Mouse (Mus musculus) liver, embryonic 11.5 days (tissue): Measurements from ENCODE around the gene Lrrc4c. TPM values are rescaled to one million over a fixed set of nuclear protein-coding genes. Genes with fewer than 3 reads are reported as not detected.

Experiments
- ATAC-seq: fragments of 200-750 bp; cut with Nextera tagmentation; replicated peaks from 2 replicates; pipeline ENCODE4 v1.8.0; 2017; ENCODE audit warnings: moderate number of reproducible peaks, mild to moderate bottlenecking, moderate TSS enrichment, moderate library complexity; ENCODE audit not compliant: low FRiP score
- DNase-seq: peaks from one replicate; pipeline ENCODE4 v3.0.0-alpha.2; 2017; ENCODE audit warnings: low spot score
- H3K27ac ChIP-seq: fragments of 300-500 bp; sonication (generic); 2 replicates; pipeline ENCODE4 v1.5.1; 2014; ENCODE audit warnings: mild to moderate bottlenecking, low read depth, low read length, control low read depth
- H3K27me3 ChIP-seq: fragments of 300-500 bp; sonication (generic); replicated peaks from 2 replicates; pipeline ENCODE4 v1.6.1; 2014; ENCODE audit warnings: low read length, mixed read lengths; ENCODE audit not compliant: control insufficient read depth, insufficient read depth
- H3K36me3 ChIP-seq: fragments of 300-500 bp; sonication (generic); 2 replicates; pipeline ENCODE4 v1.6.1; 2014; ENCODE audit warnings: mild to moderate bottlenecking, low read length, moderate library complexity, mixed read lengths; ENCODE audit not compliant: control insufficient read depth, insufficient read depth
- H3K4me1 ChIP-seq: fragments of 300-500 bp; sonication (generic); replicated peaks from 2 replicates; pipeline ENCODE4 v1.6.1; 2014; ENCODE audit warnings: low read length, mixed read lengths; ENCODE audit not compliant: control insufficient read depth, insufficient read depth
- H3K4me2 ChIP-seq: fragments of 300-500 bp; sonication (generic); 2 replicates; pipeline ENCODE4 v1.6.1; 2014; ENCODE audit warnings: mild to moderate bottlenecking, control low read depth, moderate library complexity
- H3K4me3 ChIP-seq: fragments of 300-500 bp; sonication (generic); 2 replicates; pipeline ENCODE4 v1.5.1; 2014; ENCODE audit warnings: low read depth, low read length, control low read depth
- H3K9ac ChIP-seq: fragments of 300-500 bp; sonication (generic); 2 replicates; pipeline ENCODE4 v1.6.1; 2014; ENCODE audit warnings: low read depth, low read length, control low read depth
- H3K9me3 ChIP-seq: fragments of 300-500 bp; sonication (generic); 2 replicates; pipeline ENCODE4 v1.6.1; 2016; ENCODE audit warnings: low read length, inconsistent platforms, mixed read lengths; ENCODE audit not compliant: control insufficient read depth
- WGBS: fragments of 180-500 bp; shearing (Covaris S2); extraction: QIAGEN DNeasy Blood & Tissue Kit; methylation state at CpG from one replicate; pipeline ENCODE4 v1.1.7; 2014; 5-methylcytosine and 5-hydroxymethylcytosine counted together
- polyA plus RNA-seq: library from polyadenylated mRNA; unstranded; fragments of >200 nt; fragmentation: Nextera tagmentation; extraction: Ambion mirVana; gene quantifications from 2 replicates; pipeline ENCODE4 v1.2.1, GENCODE M21; 2014

Lrrc4c gene
- polyA plus RNA-seq, 1 experiment from 2014 or later = 0.75 TPM

GRCm38 (mm10) chr2:97037024-97037814, 719.2 kb downstream of the Lrrc4c start:
- DNase-seq (no peak), ATAC-seq (no peak)
- H3K9me3 ChIP-seq = no peaks in the 10 kb centered on the region
- H3K36me3 ChIP-seq = no peaks in the 10 kb centered on the region
- no peaks in the 10 kb centered on the region for H3K4me1 ChIP-seq
- 82% methylated on average over 5 of the region's 5 CpGs for WGBS
- no peak overlapping the region for H3K27ac ChIP-seq
- H3K27me3 ChIP-seq = no peaks in the 10 kb centered on the region
- H3K4me3 ChIP-seq = no peak overlapping the region
- no peak overlapping the region for H3K4me2 ChIP-seq
- no peak overlapping the region for H3K9ac ChIP-seq

DNA sequence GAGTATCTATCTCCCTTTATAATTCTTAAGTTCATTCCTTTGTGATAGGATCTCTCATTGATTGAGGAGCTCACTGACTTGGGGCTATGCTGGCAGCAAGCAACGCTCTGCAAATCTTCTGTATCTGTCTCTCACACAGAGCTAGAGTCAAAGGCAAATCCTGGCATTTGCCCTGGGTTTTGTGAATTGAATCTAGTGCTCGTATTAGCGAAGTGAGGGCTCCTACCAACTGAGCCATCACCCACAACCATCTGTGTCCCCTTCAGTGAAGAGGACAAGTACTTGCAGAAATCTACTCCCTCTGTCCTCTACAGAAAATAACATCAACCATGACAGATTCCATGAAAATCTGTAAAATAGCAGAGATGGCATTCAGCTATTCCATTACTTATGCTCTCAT, 726.0 kb downstream of the Lrrc4c start:
- DNase-seq (no peak), ATAC-seq (no peak)
- H3K4me2 ChIP-seq = no peak overlapping the region
- no peak overlapping the region for H3K4me3 ChIP-seq
- H3K9ac ChIP-seq = no peak overlapping the region
- H3K4me1 ChIP-seq = no peaks in the 10 kb centered on the region
- H3K36me3 ChIP-seq = no peaks in the 10 kb centered on the region
- no peaks in the 10 kb centered on the region for H3K9me3 ChIP-seq
- H3K27ac ChIP-seq = no peak overlapping the region
- WGBS = 74% methylated on average over 3 of the region's 3 CpGs
- no peaks in the 10 kb centered on the region for H3K27me3 ChIP-seq

DNA sequence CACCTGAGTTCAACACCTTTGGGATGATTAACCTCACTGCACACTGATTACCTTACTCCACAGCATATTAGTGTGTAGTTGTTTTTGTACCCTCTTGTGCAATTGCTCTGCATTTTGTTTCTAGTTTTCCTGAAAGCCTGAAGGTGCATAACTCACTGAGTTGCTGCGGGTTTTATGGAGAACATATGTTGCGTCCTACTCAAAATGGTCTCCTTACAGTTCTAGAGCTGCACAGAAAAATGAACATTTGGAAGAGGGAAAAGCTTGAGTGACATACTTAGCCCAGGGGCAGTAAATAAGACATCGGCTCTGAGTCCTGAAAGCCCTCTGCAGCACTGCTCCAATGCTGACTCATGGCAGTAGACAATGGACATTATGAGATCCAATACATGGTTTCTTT, 727.7 kb downstream of the Lrrc4c start:
- no peak overlapping the region for H3K27ac ChIP-seq
- H3K4me1 ChIP-seq = no peaks in the 10 kb centered on the region
- H3K27me3 ChIP-seq = no peaks in the 10 kb centered on the region
- H3K4me3 ChIP-seq = no peak overlapping the region
- no peaks in the 10 kb centered on the region for H3K36me3 ChIP-seq
- 88% methylated on average over 3 of the region's 3 CpGs for WGBS
- H3K9ac ChIP-seq = no peak overlapping the region
- DNase-seq (no peak), ATAC-seq (no peak)
- H3K9me3 ChIP-seq = no peaks in the 10 kb centered on the region
- no peak overlapping the region for H3K4me2 ChIP-seq

- WGBS = 74% methylated on average over 1 of the region's 1 CpGs
- Histone ChIP-seq H3K9me3 (no peaks in the 10 kb centered on the region), H3K4me2 (no peak overlapping the region), H3K27ac (no peak overlapping the region), H3K9ac (no peak overlapping the region), H3K36me3 (no peaks in the 10 kb centered on the region), H3K4me1 (no peaks in the 10 kb centered on the region), H3K27me3 (no peaks in the 10 kb centered on the region), H3K4me3 (no peak overlapping the region)
- DNase-seq (no peak), ATAC-seq (no peak)
Measured at GRCm38 (mm10) chr2:97080156-97080555, 762.2 kb downstream of the Lrrc4c start.

- 73% methylated on average over 3 of the region's 3 CpGs for WGBS
- no peak overlapping the region for H3K4me2 ChIP-seq
- DNase-seq (no peak), ATAC-seq (no peak)
- H3K4me1 ChIP-seq = no peaks in the 10 kb centered on the region
- H3K27ac ChIP-seq = no peak overlapping the region
- no peaks in the 10 kb centered on the region for H3K36me3 ChIP-seq
- H3K27me3 ChIP-seq = no peaks in the 10 kb centered on the region
- no peaks in the 10 kb centered on the region for H3K9me3 ChIP-seq
- H3K9ac ChIP-seq = no peak overlapping the region
- no peak overlapping the region for H3K4me3 ChIP-seq
Measured at GRCm38 (mm10) chr2:97097965-97098364, 780.0 kb downstream of the Lrrc4c start.

DNA sequence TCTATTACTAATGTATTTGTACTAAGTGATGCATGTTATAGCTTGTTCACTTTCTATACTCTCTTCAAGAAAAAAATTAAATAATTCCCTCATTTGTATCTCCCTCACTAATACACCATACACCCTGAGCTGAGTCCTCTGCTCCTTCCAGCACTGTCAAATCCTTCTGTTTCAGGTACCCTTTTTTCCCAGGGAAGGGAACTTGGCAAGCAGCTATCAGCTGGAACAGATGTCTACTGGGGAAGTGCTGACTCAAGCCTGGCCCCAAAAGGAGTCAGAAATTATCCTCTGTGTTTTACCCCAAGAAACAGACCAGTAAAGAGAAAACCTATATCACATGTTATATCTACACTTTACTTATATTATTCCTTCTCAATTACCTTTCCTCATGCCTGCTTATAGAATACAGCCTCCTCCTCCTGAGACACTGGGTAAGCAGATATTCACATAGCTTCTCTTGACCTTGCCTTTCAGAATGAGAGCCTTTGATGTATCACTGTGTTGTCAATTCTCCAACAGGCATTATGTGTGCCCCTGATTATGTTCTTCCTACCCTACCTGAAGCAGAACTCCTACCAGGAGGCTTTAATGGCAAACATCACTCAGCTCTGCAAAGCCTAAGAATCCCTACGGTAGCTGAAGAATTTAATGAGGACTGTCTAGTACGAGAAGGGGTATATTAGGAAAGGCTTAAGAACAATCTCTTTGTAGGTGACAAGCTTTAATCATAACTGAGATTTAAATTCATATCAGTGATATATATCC, 785.6 kb downstream of the Lrrc4c start:
- DNase-seq = no peak
- Histone ChIP-seq H3K36me3 (no peaks in the 10 kb centered on the region), H3K9me3 (no peaks in the 10 kb centered on the region), H3K27me3 (no peaks in the 10 kb centered on the region), H3K27ac (no peak overlapping the region), H3K4me1 (no peaks in the 10 kb centered on the region), H3K9ac (no peak overlapping the region), H3K4me3 (no peak overlapping the region), H3K4me2 (no peak overlapping the region)
- 75% methylated on average over 2 of the region's 2 CpGs for WGBS
- no peak for ATAC-seq

- no peak overlapping the region for H3K4me2 ChIP-seq
- WGBS = 85% methylated on average over 3 of the region's 3 CpGs
- no peak overlapping the region for H3K27ac ChIP-seq
- no peak overlapping the region for H3K4me3 ChIP-seq
- H3K4me1 ChIP-seq = no peaks in the 10 kb centered on the region
- no peak for ATAC-seq
- H3K9ac ChIP-seq = no peak overlapping the region
- no peak for DNase-seq
- no peaks in the 10 kb centered on the region for H3K27me3 ChIP-seq
- H3K9me3 ChIP-seq = no peaks in the 10 kb centered on the region
- H3K36me3 ChIP-seq = no peaks in the 10 kb centered on the region
Measured at GRCm38 (mm10) chr2:97124246-97124645, 806.3 kb downstream of the Lrrc4c start.

DNA sequence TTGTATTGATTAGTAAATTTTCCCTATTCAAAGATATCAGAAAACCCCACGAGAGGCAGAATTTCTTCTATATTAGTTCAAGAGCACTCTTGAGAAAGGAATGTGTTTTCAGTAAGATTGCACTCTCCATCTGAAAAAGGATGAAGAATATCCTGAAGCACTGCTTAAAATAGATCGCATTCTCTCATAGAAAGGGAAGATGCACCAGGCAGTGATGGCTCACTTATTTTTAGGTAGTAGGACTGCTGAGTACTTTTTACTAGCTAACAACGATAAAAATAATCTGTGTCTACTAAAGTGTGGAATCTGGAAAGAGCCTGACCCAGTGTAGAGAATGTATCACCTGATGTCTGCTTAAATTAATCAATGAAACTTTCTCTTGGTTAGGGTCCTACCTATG, 820.5 kb downstream of the Lrrc4c start:
- WGBS = 83% methylated on average over 3 of the region's 3 CpGs
- no peak overlapping the region for H3K9ac ChIP-seq
- ATAC-seq (no peak), DNase-seq (no peak)
- no peak overlapping the region for H3K4me2 ChIP-seq
- H3K9me3 ChIP-seq = no peaks in the 10 kb centered on the region
- H3K36me3 ChIP-seq = no peaks in the 10 kb centered on the region
- H3K27me3 ChIP-seq = no peaks in the 10 kb centered on the region
- no peaks in the 10 kb centered on the region for H3K4me1 ChIP-seq
- no peak overlapping the region for H3K27ac ChIP-seq
- no peak overlapping the region for H3K4me3 ChIP-seq
